Mouse (Mus musculus) frontal cortex, postnatal 10 days (tissue): ENCODE results near the gene Klra2.
"Not testable (repeated sequence)": the region's sequence is repeated elsewhere in the genome, so short reads cannot be mapped to it uniquely, and the experiment has no call there.

ENCODE experiments used
- DNase-seq, 2 experiments: peaks; one replicate each; pipeline ENCODE4 v3.0.0; 2022; ENCODE audit warnings: low spot score in 2 of 2, mixed read lengths in 1 of 2

Klra2 gene

DNA sequence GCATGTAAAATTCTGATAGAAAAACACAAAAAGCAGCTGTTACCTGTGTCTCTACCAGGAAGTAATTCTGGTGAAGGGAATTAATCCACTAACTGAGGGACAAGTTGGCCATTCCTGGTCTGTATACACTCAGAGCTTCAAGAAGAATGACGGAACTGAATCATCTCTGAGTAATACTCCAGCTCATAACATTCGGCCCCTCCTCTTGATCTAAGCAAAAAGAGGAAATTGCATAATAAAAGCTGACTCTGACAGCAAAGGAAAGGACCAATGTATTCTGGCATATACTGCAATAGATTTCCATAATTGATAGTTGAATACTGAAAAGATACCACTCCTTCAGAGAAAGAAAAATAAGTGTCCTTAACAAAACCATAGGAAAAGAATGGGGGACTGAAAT, at the start of gene Klra2:
Gene Klra2 (minus strand): TSS at position 157 of the 400 bp plus-strand sequence.
- no peak for DNase-seq

- no peak for DNase-seq
Observed at GRCm38 (mm10) chr6:131294435-131295112, 47.4 kb upstream of the Klra2 start.

- DNase-seq: no peak
Observed at GRCm38 (mm10) chr6:131293916-131294315, 46.8 kb upstream of the Klra2 start.

GRCm38 (mm10) chr6:131292991-131293788, 46.0 kb upstream of the Klra2 start, which contains the start of gene Magohb:
TSS of gene Magohb (minus strand) at chr6:131293244.
- DNase-seq: peak; percentile 67 to 87

- no peak for DNase-seq
Observed at GRCm38 (mm10) chr6:131292276-131292990, 45.3 kb upstream of the Klra2 start.

DNA sequence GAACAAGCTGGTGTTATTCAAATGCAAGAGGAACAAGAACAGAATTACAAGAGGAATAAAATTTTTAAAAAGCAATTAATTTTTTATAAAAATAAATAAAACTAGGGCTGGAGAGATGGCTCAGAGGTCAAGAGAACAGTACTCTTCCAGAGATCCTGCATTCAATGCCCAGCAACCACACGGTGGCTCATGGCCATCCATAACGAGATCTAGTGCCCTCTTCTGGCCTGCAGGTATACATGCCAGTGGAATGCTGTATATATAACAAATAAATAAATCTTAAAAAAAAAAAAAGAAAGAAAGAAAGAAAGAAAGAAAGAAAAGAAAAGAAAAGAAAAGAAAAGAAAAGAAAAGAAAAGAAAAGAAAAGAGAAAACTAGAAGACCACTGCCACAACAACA, 43.3 kb upstream of the Klra2 start:
- DNase-seq: peak; percentile 9

DNA sequence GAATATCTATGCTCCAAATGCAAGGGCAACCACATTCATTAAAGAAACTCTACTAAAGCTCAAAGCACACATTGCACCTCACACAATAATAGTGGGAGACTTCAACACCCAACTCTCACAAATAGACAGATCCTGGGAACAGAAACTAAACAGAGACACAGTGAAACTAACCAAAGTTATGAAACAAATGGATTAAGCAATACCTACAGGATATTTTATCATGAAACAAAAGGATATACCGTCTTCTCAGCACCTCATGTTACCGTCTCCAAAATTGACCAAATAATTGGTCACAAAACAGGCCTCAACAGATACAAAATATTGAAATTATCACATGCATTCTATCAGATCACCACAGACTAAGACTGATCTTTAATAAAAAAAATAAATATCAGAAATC, 31.0 kb upstream of the Klra2 start:
- not testable (repeated sequence) for DNase-seq

- DNase-seq: no peak
Observed at GRCm38 (mm10) chr6:131276659-131277058, 29.5 kb upstream of the Klra2 start.

DNA sequence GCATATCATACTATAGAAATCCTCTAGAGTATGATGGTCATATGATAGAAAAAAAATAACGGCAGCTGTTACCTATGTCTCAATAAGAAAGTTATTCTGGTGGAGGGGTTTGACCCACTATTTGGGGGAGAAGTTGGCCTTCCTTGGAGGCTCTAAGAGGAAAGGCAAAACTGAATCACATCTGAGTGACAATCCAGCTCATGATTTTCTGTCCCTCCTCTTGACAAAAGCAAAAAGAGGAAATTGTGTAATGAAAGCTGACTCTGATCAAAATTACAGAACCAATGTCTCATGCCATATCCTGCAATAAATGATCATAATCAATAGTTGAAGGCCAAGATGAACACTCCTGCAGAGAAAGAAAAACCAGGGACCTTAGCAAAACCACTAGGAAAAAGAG, 25.1 kb upstream of the Klra2 start:
- DNase-seq: no peak

DNA sequence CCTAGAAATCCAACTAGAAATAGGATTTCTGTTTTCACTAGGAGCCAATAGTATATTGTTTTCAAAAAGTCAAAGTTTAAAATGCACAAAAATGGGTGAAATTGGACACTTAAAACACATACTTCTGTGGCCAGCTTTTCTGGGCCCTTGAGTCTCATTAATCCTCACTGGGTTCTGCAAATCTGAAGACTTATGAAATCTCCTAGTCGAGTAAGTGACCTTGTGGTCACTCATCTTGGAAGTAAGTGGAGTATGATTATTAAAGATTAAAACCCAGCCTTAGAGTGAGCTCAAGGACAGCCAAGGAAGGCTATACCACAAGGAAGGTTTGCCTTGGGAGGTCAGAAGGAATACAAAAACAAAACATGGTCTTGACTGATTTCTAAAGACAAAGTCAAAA, 23.1 kb upstream of the Klra2 start:
- no peak for DNase-seq

- DNase-seq: no peak
Observed at GRCm38 (mm10) chr6:131269599-131269998, 22.4 kb upstream of the Klra2 start.

- no peak for DNase-seq
Observed at GRCm38 (mm10) chr6:131264175-131264574, 17.0 kb upstream of the Klra2 start.

DNA sequence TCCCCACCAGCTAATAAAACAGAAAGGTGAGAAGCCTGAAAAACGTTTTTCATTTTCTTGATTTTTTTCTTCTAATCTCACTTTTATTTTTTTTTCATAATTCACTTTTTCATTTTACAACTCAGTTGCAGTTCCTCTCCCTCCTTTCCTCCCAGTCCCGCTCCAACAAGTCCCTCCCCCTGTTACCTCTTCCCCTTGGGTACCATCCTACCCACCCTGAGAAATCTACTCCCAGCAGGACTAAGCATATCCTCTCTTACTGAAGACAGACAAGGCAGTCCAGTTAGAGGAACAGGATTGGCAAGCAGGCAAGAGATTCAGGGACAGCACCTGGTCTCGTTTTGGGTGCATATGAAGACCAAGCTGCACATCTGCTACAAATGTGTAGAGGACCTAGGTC, 15.6 kb upstream of the Klra2 start:
- no peak for DNase-seq

- no peak for DNase-seq
Observed at GRCm38 (mm10) chr6:131262009-131262408, 14.8 kb upstream of the Klra2 start.

DNA sequence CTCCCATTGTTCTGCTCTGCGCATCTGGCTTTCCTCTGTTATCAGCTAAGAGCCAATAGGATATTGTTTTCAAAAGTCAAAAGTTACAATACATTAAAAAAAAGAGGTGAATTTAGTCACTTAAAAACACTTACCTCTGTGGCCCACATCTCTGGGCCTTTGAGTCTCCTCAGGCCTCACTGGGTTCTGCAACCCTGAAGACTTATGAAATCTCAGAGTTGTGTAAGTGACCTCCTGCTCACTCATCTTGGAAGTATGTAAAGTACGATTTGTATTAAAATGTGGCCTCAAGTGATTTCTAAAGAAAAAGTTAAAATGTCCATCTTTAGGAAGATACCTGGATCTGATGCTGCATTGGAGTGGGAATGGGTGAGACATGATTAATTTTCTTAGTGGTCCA, 2.1 kb downstream of the Klra2 start:
- DNase-seq: no peak
